Mouse (Mus musculus): ENCODE results near the gene Gmpr2. TPM values are rescaled to one million over a fixed set of nuclear protein-coding genes. Genes with fewer than 3 reads are reported as not detected.

Gene Gmpr2
- polyA plus RNA-seq, 2 experiments: 51.1 to 53.1 TPM

DNA sequence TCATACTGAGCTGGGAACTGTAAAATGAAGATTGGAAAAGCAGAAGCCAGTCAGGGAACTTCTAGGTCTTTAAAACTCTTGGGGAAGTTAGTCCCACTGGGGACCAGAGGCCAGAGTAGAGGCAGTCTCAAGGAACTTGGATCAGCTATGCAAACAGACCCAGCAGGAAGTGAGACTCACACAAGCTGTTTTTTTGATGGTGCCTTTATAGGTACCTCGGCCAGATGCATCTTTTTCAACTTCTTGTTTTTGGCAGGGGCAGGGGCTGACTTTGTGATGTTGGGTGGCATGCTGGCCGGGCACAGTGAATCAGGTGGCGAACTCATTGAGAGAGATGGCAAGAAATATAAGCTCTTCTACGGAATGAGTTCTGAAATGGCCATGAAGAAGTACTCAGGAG, 5.9 kb downstream of the Gmpr2 start:
- Histone ChIP-seq H3K4me2 (replicated peaks; ENCODE audit: low read depth, low read length, severe bottlenecking) (no peak overlapping the region), H3K9me3 (ENCODE audit: control insufficient read depth, low read length) (no peaks in the 10 kb centered on the region), H3K36me3 (ENCODE audit: control insufficient read depth, insufficient read depth, low read length) (peaks cover 58% of the 10 kb centered on the region), H3K4me1 (ENCODE audit: control insufficient read depth, insufficient read depth, low read length) (peaks cover 9% of the 10 kb centered on the region), H3K4me3 (replicated peaks; ENCODE audit: low read length) (no peak overlapping the region), H3K27me3 (ENCODE audit: control insufficient read depth, insufficient read depth, low read length) (no peaks in the 10 kb centered on the region), H3K27ac (replicated peaks; ENCODE audit: low read depth, low read length) (no peak overlapping the region), H3K9ac (ENCODE audit: low read depth, low read length, severe bottlenecking) (no peak overlapping the region)
- TF ChIP-seq POLR2A (IDR thresholded peaks at IDR 0.05; ENCODE audit: borderline replicate concordance, extremely low read depth, insufficient read depth, insufficient read length): no peak
- ATAC-seq (ENCODE audit: low FRiP score, low read depth) (no peak), DNase-seq (ENCODE audit: low spot score) (no peak)
- WGBS: 80% methylated on average over 4 of the region's 4 CpGs

DNA sequence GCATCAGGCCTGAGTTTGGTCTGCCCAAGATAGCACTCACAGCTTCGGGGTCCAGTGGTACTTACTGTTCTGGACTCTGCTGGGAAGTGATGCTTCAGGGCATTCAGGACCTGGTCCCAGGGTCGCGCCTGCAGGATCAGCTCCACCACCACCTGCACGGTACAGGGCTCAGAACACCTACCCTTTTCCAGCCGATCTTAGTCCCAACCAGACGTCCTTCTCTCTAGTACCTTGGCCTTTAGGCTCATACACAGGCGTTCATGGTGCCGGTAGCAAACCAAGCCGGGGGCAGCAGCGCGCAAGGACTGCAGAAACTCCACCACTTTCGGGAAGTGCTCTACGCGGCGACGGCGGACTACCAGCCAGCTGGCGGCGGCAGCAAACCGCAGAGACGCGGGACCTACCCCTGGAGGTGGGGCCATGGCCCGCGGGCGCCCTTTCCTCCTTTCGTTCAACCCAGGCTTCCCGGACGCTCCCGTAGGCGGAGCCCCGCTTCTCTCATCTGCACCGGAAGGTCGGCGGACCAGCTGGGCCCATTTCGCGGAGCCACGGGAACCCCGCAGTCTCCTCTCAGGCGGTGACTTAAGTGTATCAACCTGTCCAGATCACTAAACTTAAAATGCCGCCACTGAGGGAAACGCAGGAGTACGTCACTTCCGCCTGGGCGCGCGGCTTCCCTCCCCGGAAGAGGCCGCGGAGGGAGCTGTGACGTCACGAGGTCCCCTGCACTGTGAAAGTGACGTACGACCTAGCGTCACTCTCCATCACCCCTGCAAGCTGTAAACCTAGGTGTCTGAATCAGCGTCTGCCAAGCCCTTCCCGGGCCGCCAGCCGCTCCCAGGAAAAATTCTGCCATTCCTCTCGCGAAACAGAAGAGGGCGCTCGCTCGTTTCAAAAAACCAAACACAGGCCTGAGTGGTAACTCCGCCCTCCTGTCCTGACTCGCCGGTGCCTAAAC, 9.7 kb downstream of the Gmpr2 start, which contains the start of gene Tinf2:
Gene Tinf2 (minus strand): TSS at position 661 of the 958 bp plus-strand sequence.
- Histone ChIP-seq H3K27me3 (ENCODE audit: control insufficient read depth, insufficient read depth, low read length) (no peaks in the 10 kb centered on the region), H3K4me3 (replicated peaks; ENCODE audit: low read length) (peak within 1 kb of the TSS; percentile 74), H3K4me2 (replicated peaks; ENCODE audit: low read depth, low read length, severe bottlenecking) (peak within 1 kb of the TSS; percentile 66), H3K9me3 (ENCODE audit: control insufficient read depth, low read length) (no peaks in the 10 kb centered on the region), H3K9ac (ENCODE audit: low read depth, low read length, severe bottlenecking) (peak within 1 kb of the TSS; percentile 74), H3K36me3 (ENCODE audit: control insufficient read depth, insufficient read depth, low read length) (peaks cover 43% of the 10 kb centered on the region), H3K27ac (replicated peaks; ENCODE audit: low read depth, low read length) (peak within 1 kb of the TSS; percentile 85), H3K4me1 (ENCODE audit: control insufficient read depth, insufficient read depth, low read length) (peaks cover 3% of the 10 kb centered on the region; the same call in 1 of the 2 replicates)
- WGBS: under 1% methylated on average over 60 of the region's 66 CpGs
- peak; percentile 97 for DNase-seq (ENCODE audit: low spot score)
- peak; percentile 97 for ATAC-seq (ENCODE audit: low FRiP score, low read depth)
- 0 out of 2 replicates have a peak, but pooled peaks have one; percentile 39 for TF ChIP-seq POLR2A (IDR thresholded peaks at IDR 0.05; ENCODE audit: borderline replicate concordance, extremely low read depth, insufficient read depth, insufficient read length)

DNA sequence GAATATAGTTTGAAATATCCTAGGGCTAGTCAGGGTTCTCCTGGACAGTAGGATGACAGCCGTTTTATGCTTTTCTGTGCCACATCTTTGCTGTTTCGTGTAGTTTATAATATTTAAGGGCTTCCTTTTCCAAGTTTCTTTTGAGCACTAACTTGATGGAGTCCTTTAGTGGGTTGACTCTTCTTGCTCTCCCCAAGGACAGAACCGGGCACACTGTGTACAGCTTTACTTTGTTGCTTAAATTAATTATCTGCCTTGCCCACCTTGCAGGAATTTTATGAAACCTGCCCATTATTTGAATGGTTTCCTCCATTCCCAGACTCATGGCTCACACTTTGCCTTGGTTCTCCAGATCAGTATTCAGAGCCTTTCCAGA, 10.4 kb downstream of the Gmpr2 start:
- WGBS: 14% methylated on average over 3 of the region's 3 CpGs
- no peak for TF ChIP-seq POLR2A (IDR thresholded peaks at IDR 0.05; ENCODE audit: borderline replicate concordance, extremely low read depth, insufficient read depth, insufficient read length)
- Histone ChIP-seq H3K4me3 (replicated peaks; ENCODE audit: low read length) (peak overlapping the region; percentile 74), H3K9me3 (ENCODE audit: control insufficient read depth, low read length) (no peaks in the 10 kb centered on the region), H3K4me2 (replicated peaks; ENCODE audit: low read depth, low read length, severe bottlenecking) (peak overlapping the region; percentile 66), H3K4me1 (ENCODE audit: control insufficient read depth, insufficient read depth, low read length) (peaks cover 3% of the 10 kb centered on the region; the same call in 1 of the 2 replicates), H3K36me3 (ENCODE audit: control insufficient read depth, insufficient read depth, low read length) (peaks cover 36% of the 10 kb centered on the region), H3K9ac (ENCODE audit: low read depth, low read length, severe bottlenecking) (peak overlapping the region; percentile 74; the same call in 1 of the 2 replicates), H3K27ac (replicated peaks; ENCODE audit: low read depth, low read length) (peak overlapping the region; percentile 85), H3K27me3 (ENCODE audit: control insufficient read depth, insufficient read depth, low read length) (no peaks in the 10 kb centered on the region)
- DNase-seq (ENCODE audit: low spot score) (no peak), ATAC-seq (ENCODE audit: low FRiP score, low read depth) (no peak; the same call in 1 of the 2 replicates)

DNA sequence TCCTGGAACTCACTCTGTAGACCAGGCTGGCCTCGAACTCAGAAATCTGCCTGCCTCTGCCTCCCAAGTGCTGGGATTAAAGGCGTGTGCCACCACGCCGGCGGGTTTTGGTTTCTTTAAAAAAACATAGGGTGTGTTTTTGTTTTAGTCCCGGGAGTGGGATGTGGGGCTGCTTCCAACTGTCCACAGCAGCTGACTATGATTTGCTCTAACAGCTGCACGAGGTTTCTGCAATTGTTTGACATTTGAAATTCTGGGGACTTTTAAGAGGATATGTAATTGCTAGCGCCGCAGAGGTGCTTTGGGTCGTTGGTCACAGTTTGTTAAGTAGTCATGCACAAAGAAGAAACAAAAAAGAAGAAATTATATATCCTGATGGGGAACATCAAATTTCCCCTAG, 17.7 kb downstream of the Gmpr2 start:
- no peak overlapping the region for H3K4me3 ChIP-seq (replicated peaks; ENCODE audit: low read length)
- H3K9ac ChIP-seq (ENCODE audit: low read depth, low read length, severe bottlenecking): no peak overlapping the region
- no peak for TF ChIP-seq POLR2A (IDR thresholded peaks at IDR 0.05; ENCODE audit: borderline replicate concordance, extremely low read depth, insufficient read depth, insufficient read length)
- no peaks in the 10 kb centered on the region for H3K36me3 ChIP-seq (ENCODE audit: control insufficient read depth, insufficient read depth, low read length)
- H3K4me1 ChIP-seq (ENCODE audit: control insufficient read depth, insufficient read depth, low read length): no peaks in the 10 kb centered on the region
- no peak overlapping the region for H3K27ac ChIP-seq (replicated peaks; ENCODE audit: low read depth, low read length)
- 70% methylated on average over 10 of the region's 10 CpGs for WGBS
- no peak for ATAC-seq (ENCODE audit: low FRiP score, low read depth)
- no peaks in the 10 kb centered on the region for H3K9me3 ChIP-seq (ENCODE audit: control insufficient read depth, low read length)
- no peak overlapping the region for H3K4me2 ChIP-seq (replicated peaks; ENCODE audit: low read depth, low read length, severe bottlenecking)
- DNase-seq (ENCODE audit: low spot score): no peak
- H3K27me3 ChIP-seq (ENCODE audit: control insufficient read depth, insufficient read depth, low read length): no peaks in the 10 kb centered on the region

DNA sequence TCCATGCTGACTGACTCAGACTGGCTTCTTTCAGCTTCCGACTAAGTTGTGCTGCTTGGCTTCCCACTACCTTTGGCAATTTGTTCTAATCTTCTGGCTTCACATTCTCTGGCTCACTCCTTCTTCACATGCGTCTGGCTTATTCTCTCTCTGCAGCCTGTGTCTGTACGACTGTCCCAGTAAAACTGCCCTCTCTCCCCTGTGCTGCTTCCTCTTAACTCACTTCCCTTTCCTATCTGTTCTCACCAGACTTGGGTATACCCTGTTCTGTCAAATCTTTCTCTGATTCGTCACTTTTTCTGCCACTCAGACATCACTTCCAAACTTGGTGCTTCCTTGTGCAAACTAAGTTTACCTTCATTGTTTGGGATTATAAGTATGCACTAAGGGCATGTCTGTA, 25.5 kb downstream of the Gmpr2 start:
- Histone ChIP-seq H3K4me2 (replicated peaks; ENCODE audit: low read depth, low read length, severe bottlenecking) (no peak overlapping the region), H3K9ac (ENCODE audit: low read depth, low read length, severe bottlenecking) (no peak overlapping the region), H3K4me1 (ENCODE audit: control insufficient read depth, insufficient read depth, low read length) (no peaks in the 10 kb centered on the region), H3K9me3 (ENCODE audit: control insufficient read depth, low read length) (no peaks in the 10 kb centered on the region), H3K27me3 (ENCODE audit: control insufficient read depth, insufficient read depth, low read length) (no peaks in the 10 kb centered on the region), H3K4me3 (replicated peaks; ENCODE audit: low read length) (no peak overlapping the region), H3K27ac (replicated peaks; ENCODE audit: low read depth, low read length) (no peak overlapping the region), H3K36me3 (ENCODE audit: control insufficient read depth, insufficient read depth, low read length) (no peaks in the 10 kb centered on the region)
- WGBS: 85% methylated on average over 4 of the region's 4 CpGs
- ATAC-seq (ENCODE audit: low FRiP score, low read depth) (no peak), DNase-seq (ENCODE audit: low spot score) (no peak)
- TF ChIP-seq POLR2A (IDR thresholded peaks at IDR 0.05; ENCODE audit: borderline replicate concordance, extremely low read depth, insufficient read depth, insufficient read length): no peak
